Mouse (Mus musculus): ENCODE data around the gene Cdh4.

Gene Cdh4

GRCm38 (mm10) chr2:179539532-179540245 lies 97.5 kb downstream of the Cdh4 start:
- DNase-seq: no peak

DNA sequence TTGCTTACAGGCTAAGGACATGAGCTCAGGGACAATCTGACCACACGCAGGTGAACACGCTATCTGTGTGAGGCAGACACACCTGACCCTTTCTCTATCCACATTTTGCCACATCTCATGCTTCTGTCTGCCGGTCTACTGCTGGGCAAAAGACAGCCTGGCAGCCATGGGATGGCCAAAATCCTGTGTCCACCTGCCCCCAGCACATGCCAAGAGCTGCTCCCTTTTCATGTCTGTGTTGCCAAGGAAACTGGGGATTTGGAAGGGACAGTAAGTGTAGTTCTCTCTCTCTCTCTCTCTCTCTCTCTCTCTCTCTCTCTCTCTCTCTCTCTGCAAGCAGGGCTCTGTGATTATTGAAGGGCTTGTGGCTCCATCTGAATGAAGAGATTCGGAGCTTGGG lies 98.9 kb downstream of the Cdh4 start:
- DNase-seq: no peak

GRCm38 (mm10) chr2:179547627-179548026 lies 105.4 kb downstream of the Cdh4 start:
- DNase-seq: no peak

GRCm38 (mm10) chr2:179555928-179556327 lies 113.7 kb downstream of the Cdh4 start:
- no peak for DNase-seq

- DNase-seq: peak; percentile 91
Observed at GRCm38 (mm10) chr2:179562350-179562749, 120.1 kb downstream of the Cdh4 start.

DNA sequence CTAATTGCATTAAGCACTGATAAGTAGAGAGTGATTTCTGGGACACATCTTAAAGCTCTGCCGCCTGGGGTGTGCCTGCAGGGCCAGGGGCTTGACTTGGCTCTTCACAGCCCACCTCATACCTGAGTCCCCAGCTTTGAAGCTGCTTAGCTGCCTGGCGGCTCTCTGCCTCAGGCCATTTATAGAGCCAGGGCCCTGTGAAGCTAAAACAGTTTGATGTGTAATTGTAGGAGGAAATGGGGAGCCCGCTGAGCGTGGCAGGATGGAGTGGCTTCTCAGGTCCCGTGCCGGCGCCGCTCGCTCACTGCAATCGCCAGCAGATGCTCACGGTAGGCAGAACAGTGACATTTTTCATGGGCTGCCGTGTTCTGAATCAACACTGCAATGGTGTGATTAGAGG lies 123.4 kb downstream of the Cdh4 start:
- DNase-seq: no peak

DNA sequence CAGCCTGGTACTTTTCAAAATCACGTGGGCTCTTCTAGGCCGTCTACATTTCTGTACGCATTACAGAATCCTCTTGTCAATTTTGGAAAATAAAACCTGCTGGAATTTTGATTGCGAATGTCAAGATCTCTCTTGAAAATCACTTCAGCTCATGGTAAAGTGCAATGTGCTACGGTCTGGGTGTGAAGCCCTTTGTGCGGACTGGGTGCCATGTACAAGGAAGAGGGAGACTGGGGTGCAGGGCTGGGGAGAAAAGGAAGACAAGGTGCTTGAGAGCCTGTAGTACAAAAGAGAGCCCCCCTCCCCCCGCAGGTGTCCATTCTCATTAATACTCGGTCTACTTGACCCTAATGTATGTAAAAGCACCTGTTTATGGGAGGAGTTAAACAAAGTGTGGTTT lies 125.7 kb downstream of the Cdh4 start:
- DNase-seq: no peak

DNA sequence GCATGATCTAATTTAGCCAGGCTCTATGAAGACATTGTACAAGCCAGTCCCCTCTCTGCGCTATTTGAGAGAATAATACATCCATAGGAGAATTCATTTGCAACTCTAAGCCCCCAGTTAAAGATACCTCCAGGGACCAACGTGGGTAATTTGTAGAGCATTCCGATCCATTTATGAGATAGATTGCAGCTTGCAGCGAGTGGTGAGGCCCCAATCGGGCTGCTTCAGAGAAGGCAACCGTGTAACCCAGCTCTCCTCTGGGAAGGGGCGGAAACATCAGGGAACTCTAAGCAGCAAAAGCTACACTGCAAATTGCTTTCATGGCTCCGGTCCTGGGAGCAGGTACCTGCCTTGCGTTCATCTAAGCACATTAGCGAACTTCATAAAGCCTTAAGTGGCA lies 126.9 kb downstream of the Cdh4 start:
- DNase-seq: no peak

GRCm38 (mm10) chr2:179571175-179571769 lies 129.0 kb downstream of the Cdh4 start:
- no peak for DNase-seq

DNA sequence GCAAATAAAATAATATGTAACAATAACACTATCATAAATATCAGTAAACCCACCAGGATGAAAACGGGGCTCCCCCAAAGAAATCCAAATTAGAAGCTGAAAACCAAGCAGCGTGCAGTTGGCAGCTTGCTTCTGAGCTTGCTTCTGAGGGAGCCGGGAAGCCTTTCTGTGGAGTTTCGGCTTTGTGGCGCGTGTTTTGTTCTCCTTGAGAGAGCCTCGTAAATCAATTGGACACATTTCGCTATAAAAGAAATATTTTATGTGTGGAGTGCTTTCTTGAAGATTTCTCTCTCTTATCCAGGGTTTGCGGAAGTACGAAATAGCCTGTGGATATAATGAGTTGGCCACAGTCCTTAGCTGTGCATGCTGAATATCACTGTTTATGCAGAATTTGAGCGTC lies 131.1 kb downstream of the Cdh4 start:
- no peak for DNase-seq

DNA sequence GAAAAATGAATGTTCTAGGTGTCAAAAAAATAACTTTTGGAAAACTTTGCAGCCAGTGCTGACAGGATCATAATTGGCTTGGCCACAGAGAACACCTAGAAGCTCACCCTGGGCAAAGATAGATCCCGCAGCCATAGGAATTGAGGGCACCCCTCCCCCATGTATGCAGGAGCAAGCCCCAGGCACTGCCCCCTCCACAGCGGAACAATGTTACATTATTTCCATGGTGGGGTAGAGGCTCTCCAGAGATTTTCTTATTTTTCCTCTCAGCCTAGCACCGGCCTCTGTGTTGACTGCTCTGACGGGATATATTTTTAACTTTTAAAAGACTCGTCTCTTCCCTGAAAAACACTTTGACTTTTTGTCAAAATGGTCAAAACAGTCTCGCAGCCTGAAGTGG lies 131.6 kb downstream of the Cdh4 start:
- DNase-seq: no peak

DNA sequence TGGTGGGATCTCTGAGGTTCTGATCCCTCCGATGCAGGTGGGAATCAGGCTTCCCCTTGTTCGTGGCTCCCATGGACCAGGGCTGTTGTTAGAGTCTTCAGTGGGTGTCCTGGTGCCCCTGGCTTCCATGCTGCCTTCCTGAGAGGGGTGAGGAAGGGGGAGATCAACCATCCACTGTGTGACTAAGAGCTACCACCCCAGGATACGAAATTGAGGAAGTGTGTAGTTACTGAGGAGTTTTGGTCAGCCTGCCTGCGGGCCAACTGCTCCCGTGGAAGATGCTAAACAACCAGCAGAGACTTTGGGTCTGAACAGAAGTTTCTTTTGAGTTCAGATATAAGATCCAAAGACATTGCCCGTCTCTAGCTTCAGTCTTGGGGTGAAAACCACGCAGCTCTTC lies 133.4 kb downstream of the Cdh4 start:
- no peak for DNase-seq

GRCm38 (mm10) chr2:179576221-179576620 lies 134.0 kb downstream of the Cdh4 start:
- no peak for DNase-seq

DNA sequence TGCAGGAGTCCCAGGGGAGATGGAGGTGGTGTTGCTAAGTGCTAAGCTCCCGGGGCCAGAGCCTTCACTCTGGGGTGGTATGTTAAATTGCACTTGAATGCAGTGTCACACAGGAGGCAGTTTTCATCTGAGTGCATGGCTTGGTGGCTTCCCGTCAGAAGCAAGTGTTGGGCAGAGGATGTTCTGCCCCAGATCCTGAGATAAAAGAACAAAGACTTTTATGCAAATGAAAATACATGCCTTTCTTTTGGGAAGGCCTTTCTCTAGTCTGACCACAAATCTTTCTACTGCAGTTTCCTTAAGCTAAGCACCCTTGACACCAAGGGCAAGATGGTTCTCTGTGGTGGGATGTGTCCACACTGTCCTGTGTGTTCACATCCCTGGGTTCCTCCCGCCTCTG lies 136.1 kb downstream of the Cdh4 start:
- no peak for DNase-seq

DNA sequence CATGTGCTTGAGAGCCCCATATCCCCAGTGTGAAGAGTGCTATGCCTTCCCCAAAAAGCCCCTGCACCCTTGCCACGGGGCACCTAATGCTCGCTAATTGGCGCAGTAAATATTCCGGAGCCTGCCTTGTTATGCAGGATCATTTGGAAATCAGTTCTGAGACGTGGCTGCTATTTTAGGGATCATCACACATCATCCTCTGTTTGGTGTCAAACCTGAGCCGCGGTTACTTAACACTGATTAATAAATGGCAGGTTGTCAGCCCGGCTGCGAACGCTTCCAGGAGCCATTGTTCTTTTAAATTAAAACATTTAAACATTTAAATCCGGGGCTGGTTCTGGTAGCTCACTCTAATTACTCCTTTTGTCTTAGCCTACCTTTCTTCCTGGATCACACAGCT lies 136.6 kb downstream of the Cdh4 start:
- DNase-seq: no peak

DNA sequence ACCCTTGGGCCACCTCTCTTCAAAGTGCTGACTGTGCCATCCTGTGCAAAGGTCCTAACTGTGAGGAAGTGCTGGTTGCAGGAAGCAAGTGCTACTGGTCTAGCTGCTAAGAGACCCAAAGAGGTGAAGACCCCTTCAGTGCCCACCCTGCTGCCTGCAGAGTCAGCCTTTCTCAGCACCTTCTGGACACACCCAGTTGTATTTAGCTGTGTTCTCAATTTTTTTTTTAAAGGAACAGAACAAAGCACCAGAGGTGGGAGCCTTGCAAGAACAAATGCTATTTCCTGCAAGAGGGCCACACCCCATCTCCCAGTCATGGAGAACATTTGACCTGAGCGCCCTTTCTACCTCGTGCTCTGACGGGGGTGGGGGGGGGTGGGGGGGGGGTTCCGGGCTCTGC lies 138.2 kb downstream of the Cdh4 start:
- no peak for DNase-seq

DNA sequence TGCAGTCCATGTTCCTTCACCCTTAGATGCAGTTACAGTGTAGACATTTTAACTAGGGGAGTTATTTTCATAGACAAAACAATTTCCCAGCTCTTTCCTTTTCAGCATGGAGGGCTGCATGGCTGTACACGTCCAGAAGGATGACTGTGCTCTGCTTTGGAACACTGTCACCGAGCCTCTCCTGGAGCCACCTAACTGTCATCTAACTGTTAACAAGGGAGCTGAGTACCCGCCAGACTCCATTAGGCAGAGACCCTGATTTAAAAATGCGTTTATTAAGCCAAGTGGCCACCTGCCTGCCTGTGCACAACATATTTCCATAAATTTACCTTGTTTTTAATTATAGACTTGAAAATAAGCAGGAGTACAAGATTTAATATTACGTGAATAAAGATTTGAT lies 138.8 kb downstream of the Cdh4 start:
- DNase-seq: no peak

GRCm38 (mm10) chr2:179582966-179583365 lies 140.7 kb downstream of the Cdh4 start:
- no peak for DNase-seq

DNA sequence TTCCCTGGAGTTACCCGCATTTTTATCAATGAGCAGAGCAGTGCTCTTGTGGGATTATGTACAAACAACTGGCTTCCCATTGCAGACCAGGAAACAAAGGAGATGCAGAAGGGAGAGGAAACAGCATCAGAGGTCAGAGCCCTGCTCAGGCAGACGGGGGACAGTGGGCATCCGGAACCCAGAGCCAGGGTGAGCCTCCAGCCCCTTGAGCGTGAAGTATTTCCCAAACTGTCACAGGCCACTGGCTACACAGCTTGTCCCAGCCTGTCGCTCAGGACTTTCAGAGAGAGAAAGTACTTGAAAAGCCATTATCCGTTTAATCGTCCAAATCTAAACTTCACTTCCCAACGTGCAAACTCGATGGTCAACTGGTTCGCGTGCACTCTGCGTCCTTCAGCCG lies 142.4 kb downstream of the Cdh4 start:
- DNase-seq: no peak

DNA sequence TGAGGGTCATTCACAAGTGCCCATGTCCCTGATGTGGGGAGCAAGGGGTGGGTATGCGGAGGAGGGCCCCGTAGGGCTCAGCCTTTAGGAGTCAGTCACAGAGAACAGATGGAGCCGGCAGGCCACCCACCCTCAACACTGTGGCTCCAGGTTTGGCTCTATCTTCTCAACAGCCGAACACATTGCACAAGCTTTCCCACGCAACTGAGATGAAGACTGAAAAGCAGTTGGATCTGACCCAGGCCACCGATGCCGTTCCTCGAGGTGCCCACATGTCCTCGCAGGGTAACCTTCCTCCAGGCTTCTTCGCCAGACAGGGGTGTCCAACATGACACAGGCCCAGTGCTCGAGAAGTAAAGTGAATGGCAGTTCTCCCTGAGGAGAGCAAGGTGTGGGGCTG lies 144.2 kb downstream of the Cdh4 start:
- no peak for DNase-seq

- no peak for DNase-seq
Observed at GRCm38 (mm10) chr2:179587069-179587468, 144.8 kb downstream of the Cdh4 start.

DNA sequence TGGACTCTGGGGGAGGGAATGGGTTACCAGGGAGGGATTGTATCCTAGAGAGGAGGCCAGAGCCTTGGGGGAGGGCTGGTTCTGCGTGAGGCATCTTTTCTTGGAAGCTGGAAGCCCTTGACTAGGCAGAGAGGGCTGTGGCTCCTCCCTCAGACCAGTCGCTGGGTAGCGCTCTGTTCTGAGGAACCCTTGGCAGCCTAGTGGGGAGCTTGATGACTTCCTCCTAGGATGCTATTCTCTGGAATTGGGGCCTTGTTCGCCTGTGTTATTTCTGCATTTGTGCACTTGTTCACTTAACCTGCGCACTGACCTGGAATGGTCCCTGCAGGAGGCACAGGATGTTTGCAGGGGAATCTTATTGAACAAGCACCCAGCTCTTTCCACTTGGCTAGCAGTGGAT lies 149.4 kb downstream of the Cdh4 start:
- no peak for DNase-seq

DNA sequence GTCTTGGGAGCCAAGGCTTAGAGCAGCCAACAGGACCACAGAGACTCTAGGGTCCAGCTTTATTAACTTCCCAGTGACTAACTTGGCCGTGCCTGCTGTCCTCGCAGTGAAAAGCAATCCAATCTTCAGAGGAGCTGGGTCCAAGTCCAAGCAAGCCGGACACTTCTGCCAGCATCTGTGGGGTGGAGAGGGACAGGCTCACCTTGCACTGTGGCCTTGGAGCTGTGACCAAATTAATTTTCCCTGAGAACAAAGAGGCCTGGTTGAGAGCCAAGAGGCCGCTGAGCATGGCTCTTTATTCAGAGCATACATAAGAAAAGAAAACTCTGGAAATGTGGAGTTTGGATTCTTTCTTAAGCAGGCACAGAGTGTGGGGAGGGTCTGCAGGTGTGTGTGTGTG lies 152.8 kb downstream of the Cdh4 start:
- no peak for DNase-seq

- DNase-seq: no peak
Observed at GRCm38 (mm10) chr2:179598886-179599285, 156.7 kb downstream of the Cdh4 start.

DNA sequence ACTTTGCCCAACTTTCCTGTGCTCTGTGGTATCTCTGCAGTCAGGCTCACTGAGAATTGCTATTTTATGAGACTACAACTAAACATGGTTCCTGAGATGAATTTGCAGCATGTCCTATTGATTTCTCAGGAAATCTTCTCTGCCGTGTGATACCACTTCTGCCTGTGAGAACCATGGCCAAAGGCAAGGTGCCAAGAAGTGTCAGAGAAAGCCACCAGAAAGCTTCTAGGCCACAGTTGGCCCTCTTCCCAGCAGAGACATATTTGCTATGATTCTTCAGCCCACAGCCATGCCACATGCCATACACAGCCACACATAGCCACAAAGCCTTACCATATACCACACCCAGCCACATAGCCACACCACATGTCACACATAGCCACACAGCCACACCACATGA lies 157.7 kb downstream of the Cdh4 start:
- DNase-seq: no peak
